Mouse (Mus musculus) right cerebral cortex, postnatal 36 days (tissue): Measurements from ENCODE around the gene Olfr1032.
"Not testable (repeated sequence)": the region's sequence is repeated elsewhere in the genome, so short reads cannot be mapped to it uniquely, and the experiment has no call there.

Experiments
- DNase-seq, 2 experiments: peaks; one replicate each; pipeline ENCODE4 v3.0.0; 2022; ENCODE audit warnings: low spot score in 2 of 2, mixed read lengths in 1 of 2

Olfr1032 gene

DNA sequence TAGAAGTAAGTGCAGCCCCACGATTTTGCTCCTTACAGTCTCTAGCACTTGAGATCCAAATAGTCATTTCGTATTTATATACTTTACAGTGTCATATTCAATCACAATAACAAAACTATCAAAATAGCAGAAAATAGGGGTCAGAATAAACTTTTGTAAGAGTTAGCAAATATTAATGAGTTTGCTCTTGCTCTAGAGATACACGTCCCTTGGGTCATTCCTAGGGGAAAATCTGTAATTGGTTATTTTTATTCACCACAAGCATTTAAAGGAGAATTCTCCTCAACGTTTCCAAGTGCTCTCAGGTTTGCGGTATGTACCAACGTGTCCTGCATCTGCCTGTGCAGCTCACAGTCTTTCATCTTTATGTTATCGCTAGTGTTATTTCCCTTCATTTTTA is at the start of gene Olfr1032:
TSS of gene Olfr1032 (plus strand) at position 301 of the 400 bp plus-strand sequence.
- DNase-seq, result no peak

DNA sequence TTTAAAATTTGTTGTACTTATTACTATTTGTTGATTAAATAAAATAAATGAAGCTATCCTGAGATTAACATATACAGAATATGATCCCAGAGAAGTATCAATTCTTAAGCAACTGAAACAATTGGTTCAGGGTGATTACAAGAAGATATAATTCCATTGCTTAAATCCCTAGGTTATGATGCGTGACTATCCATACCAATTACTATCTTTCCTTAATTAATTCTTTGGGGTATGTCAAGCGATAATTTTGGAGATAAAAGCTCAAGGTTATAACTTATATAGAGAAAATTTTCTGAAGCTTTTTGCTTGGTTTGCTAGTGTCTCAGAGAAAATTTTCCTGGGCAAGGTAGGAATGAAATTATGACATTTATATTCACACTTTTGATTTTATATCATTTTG is 31.7 kb upstream of the Olfr1032 start, which contains the start of gene Olfr1029:
TSS of gene Olfr1029 (plus strand) at position 301 of the 400 bp plus-strand sequence.
- DNase-seq, result no peak

- DNase-seq, result no peak
These were observed 26.4 kb upstream of the Olfr1032 start, which contains the start of gene Olfr1030 for GRCm38 (mm10) chr2:85978976-85979375. TSS of gene Olfr1030 (plus strand) at chr2:85979276.

DNA sequence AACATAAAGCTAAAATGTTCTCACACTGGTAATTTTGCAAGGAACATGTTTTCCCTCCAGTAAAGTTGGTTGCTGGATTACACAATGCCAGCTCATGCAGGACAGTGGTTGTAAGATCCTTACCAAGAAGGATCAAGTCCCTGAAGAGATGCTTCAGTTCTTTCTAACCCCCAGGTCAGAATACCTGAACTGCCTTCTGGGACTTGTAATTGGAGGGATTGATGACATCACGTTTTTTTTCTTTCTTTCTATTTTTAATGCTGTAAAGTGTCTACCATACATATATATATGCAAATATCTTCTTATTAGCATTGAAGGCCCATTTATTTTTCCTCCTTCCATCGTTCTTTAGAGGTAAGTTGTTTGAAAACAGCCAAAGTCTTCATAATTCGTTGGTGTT is 15.3 kb upstream of the Olfr1032 start, which contains the start of gene Olfr1031:
TSS of gene Olfr1031 (plus strand) at position 301 of the 400 bp plus-strand sequence.
- DNase-seq, result no peak

DNA sequence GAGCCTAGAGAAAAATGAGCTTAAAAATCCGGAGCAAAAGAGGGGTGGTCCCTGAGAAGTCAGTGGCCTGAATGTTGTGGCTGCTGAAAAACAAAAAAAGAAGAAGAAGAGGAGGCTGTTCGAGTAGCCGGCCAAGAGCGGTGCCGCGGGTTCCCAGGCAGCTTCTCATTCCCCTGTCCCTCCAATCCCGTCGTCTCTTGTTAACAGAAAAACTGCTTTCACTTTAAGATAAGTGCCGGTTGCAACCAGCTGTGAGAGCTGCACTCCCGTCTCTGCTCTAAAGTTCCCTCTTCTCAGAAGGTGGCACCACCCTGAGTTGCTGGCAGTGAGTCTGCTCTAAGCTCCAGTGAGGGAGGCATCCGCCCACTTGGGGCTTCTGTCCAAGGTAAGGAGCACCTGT is 15.1 kb downstream of the Olfr1032 start, which contains the start of gene Olfr1033:
TSS of gene Olfr1033 (plus strand) at position 228 of the 400 bp plus-strand sequence.
- not testable (repeated sequence) for DNase-seq

- not testable (repeated sequence) for DNase-seq
These were observed 16.2 kb downstream of the Olfr1032 start for GRCm38 (mm10) chr2:86021518-86021917.

DNA sequence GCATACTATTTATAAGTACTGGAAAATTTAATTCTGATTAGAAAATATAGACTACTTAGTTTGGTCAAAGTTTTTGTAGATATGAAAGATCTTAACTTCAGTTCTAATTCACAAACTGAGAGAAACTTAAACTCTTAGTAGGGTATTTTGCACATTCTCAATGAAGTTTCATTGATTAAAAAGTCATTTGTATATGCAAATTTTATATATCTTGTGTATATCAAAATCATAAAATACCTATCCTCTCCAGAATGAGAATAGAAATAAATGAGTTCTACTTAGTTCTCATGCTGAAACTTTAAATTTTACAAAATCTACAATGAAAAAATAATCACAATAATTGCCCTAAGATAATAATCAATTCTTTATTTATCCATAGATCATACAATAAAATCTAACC is 40.2 kb downstream of the Olfr1032 start, which contains the start of gene Olfr1034:
TSS of gene Olfr1034 (plus strand) at position 301 of the 400 bp plus-strand sequence.
- DNase-seq, result no peak

- not testable (repeated sequence) for DNase-seq
These were observed 45.4 kb downstream of the Olfr1032 start for GRCm38 (mm10) chr2:86050777-86051176.
